Mouse (Mus musculus) heart, embryonic 16.5 days (tissue): Measurements from ENCODE around the gene Tspan10. TPM values are rescaled to one million over a fixed set of nuclear protein-coding genes. Genes with fewer than 3 reads are reported as not detected.

Experiments used
- ATAC-seq: fragments of 200-750 bp; cut with Nextera tagmentation; replicated peaks from 2 replicates; pipeline ENCODE4 v1.8.0; 2017; ENCODE audit warnings: moderate number of reproducible peaks; ENCODE audit not compliant: insufficient read depth, low FRiP score; ENCODE audit errors: extremely low read depth
- H3K27ac ChIP-seq: fragments of 300-500 bp; sonication (generic); 2 replicates; pipeline ENCODE4 v1.5.1; 2014; ENCODE audit warnings: mild to moderate bottlenecking, low read length, control low read depth, moderate library complexity
- H3K27me3 ChIP-seq: fragments of 300-500 bp; sonication (generic); 2 replicates; pipeline ENCODE4 v1.6.1; 2014; ENCODE audit warnings: low read length, mixed read lengths; ENCODE audit not compliant: control insufficient read depth, insufficient read depth
- H3K36me3 ChIP-seq: fragments of 300-500 bp; sonication (generic); 2 replicates; pipeline ENCODE4 v1.6.1; 2014; ENCODE audit not compliant: control insufficient read depth, insufficient read depth
- H3K4me1 ChIP-seq: fragments of 300-500 bp; sonication (generic); 2 replicates; pipeline ENCODE4 v1.6.1; 2014; ENCODE audit warnings: low read length, mixed read lengths; ENCODE audit not compliant: control insufficient read depth, insufficient read depth
- H3K4me2 ChIP-seq: fragments of 300-500 bp; sonication (generic); 2 replicates; pipeline ENCODE4 v1.6.1; 2014; ENCODE audit warnings: low read depth, mild to moderate bottlenecking, control low read depth, low read length
- H3K4me3 ChIP-seq: fragments of 300-500 bp; sonication (generic); 2 replicates; pipeline ENCODE4 v1.5.1; 2014; ENCODE audit warnings: mild to moderate bottlenecking, control low read depth, low read length
- H3K9ac ChIP-seq: fragments of 300-500 bp; sonication (generic); 2 replicates; pipeline ENCODE4 v1.6.1; 2014; ENCODE audit warnings: low read length, control low read depth
- H3K9me3 ChIP-seq: fragments of 300-500 bp; sonication (generic); replicated peaks from 2 replicates; pipeline ENCODE4 v1.6.1; 2016; ENCODE audit warnings: low read length; ENCODE audit not compliant: control insufficient read depth
- WGBS: fragments of 180-500 bp; shearing (Covaris S2); extraction: QIAGEN DNeasy Blood & Tissue Kit; methylation state at CpG from one replicate; pipeline ENCODE4 v1.1.7; 2014; 5-methylcytosine and 5-hydroxymethylcytosine counted together
- polyA plus RNA-seq: library from polyadenylated mRNA; unstranded; fragments of >200 nt; fragmentation: Nextera tagmentation; extraction: Ambion mirVana; gene quantifications from 2 replicates; pipeline ENCODE4 v1.2.1, GENCODE M21; 2015

Tspan10 gene
- polyA plus RNA-seq, 1 experiment from 2014 or later = not detected

DNA sequence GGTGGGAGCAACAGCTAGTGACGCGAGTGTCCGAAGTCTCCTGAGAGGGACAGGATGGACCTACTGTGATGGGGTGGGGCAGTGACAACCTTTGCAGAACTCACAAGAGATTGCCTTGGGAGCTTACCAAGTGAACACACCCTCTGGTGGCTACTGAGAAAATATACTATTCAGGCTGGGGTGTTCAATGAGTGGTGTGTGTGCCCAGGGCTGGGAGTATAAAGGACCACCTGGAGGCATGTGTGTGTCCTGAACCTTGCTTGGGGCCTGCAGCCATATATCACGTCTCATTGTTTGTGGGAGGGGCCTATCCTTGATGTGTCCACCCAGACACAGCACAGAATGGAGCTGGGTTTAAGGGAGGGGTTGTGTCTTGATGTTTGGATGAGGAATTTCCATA is 46.1 kb downstream of the Tspan10 start:
- 73% methylated on average over 4 of the region's 4 CpGs for WGBS
- no peak overlapping the region for H3K4me2 ChIP-seq
- H3K9me3 ChIP-seq = no peaks in the 10 kb centered on the region
- no peak overlapping the region for H3K4me3 ChIP-seq
- H3K27ac ChIP-seq = no peak overlapping the region
- H3K36me3 ChIP-seq = peaks cover 30% of the 10 kb centered on the region
- no peak for ATAC-seq
- no peak overlapping the region for H3K9ac ChIP-seq
- H3K27me3 ChIP-seq = no peaks in the 10 kb centered on the region
- H3K4me1 ChIP-seq = peaks cover 38% of the 10 kb centered on the region

DNA sequence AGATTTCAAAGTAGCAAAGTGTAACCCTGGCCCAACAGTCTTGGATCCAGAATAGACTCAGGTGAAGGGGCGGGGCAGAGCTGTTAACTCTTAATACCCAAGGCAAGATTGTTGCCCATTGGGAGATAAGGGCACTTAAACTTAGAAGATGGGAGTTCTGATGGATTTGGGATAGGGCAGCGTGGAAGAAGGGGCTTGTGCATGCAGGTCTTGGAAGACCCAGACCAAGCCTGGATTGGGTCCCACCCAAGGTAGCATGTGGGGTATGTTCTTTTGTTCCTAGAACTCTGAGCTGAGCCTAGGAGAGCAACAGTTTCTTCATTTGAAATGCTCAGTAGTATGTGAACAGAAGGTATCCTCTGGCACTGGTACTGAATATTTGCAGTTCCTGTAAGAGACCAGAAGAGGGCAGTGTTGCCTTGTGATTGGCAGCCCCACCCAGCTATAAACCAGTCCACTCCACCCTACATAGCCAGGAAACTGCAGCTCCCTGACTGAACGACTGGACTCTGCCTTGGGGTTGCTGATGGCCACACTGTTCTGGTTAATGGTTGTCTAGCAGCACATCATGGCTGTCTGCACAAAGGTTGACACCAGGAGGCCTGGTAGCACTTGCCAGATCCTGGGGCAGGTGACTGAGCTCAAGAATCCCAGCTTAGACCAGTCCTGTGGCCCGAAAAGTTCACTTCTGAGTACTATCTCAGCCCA is 46.8 kb downstream of the Tspan10 start:
- no peak overlapping the region for H3K9ac ChIP-seq
- no peaks in the 10 kb centered on the region for H3K9me3 ChIP-seq
- peaks cover 30% of the 10 kb centered on the region for H3K36me3 ChIP-seq
- ATAC-seq = no peak; the same call in 1 of the 2 replicates
- H3K4me3 ChIP-seq = no peak overlapping the region
- peak overlapping the region; percentile 39; the same call in 1 of the 2 replicates for H3K27ac ChIP-seq
- no peaks in the 10 kb centered on the region for H3K27me3 ChIP-seq
- WGBS = 64% methylated on average over 4 of the region's 4 CpGs
- H3K4me2 ChIP-seq = no peak overlapping the region
- H3K4me1 ChIP-seq = peaks cover 33% of the 10 kb centered on the region

DNA sequence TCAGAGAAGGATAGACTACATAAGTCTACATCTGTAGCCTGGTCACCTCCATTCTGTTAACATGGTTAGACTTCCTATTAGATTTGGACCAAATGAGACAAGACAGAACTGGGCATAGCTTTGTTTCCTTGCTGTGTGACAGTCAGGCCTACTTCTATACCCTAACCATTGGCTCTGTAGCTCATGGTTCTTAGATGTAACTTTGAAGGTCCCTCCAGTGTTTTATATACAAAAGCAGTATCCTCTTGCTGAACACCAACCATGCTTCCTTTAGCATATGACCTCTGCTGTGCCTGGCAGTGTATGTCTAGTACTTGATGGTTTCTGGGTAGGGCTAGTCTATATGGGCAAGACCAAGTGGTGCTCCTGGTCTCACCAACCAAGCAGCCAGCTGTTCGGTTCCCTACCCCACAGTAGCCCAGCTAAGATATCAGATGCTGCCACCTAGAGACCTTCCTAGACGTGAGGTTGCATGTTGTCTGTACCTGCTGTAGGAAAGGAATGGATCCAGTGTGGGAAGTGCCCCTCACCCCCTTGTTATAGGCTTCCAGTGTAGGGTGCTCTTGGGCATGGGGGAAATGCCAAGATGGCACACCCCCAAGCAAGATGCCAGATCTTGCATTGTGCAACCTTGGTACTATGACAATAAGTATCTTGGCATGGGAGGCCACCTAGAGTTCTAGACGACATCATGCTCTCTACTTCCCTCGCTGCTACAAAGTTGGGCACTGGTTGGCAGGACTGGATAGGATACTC is 48.0 kb downstream of the Tspan10 start:
- no peak overlapping the region for H3K4me3 ChIP-seq
- peaks cover 36% of the 10 kb centered on the region for H3K36me3 ChIP-seq
- peak overlapping the region; percentile 83; the same call in 1 of the 2 replicates for H3K9ac ChIP-seq

DNA sequence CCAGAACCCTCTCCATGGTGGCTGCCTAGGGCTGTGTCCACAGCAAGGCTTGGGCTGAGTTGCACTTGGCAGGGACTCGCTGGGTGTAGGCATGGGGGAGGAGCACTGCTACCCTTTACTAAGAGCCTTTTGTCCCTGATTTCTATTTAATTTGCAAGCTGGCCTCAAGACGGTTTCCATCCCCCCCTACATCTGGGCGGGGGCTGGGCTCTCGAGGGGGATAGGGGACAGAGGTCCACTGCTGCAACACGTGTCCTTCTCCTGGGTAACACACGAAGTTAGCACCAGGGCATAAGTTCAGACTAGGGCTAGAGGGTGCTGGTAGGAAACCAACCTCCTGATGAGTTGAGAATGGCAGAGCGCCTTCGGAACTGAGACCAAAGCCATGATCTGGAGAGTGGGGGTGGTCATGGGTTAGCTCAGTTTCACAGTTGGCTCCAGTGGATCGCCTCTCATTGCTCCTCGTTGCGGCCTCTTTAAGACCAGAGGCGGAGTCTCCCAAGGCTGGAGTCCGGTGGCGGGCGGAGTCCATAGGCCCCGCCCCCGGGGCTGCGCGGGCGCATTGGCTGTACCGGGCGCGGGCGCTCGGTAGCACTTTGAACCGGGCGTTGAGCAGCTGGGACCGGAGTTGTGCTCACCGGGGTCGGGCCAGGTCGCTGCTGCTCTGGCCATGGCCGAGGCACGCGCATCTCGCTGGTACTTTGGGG is 49.0 kb downstream of the Tspan10 start, which contains the start of gene Slc25a10:
Gene Slc25a10 (plus strand): TSS at position 524 of the 707 bp plus-strand sequence.
- ATAC-seq = peak; percentile 84
- Histone ChIP-seq H3K9ac (peak within 1 kb of the TSS; percentile 83), H3K27ac (peak within 1 kb of the TSS; percentile 82), H3K27me3 (no peaks in the 10 kb centered on the region), H3K4me2 (peak within 1 kb of the TSS; percentile 89), H3K9me3 (no peaks in the 10 kb centered on the region), H3K4me3 (peak within 1 kb of the TSS; percentile 83), H3K36me3 (peaks cover 34% of the 10 kb centered on the region), H3K4me1 (peaks cover 24% of the 10 kb centered on the region)
- under 1% methylated on average over 35 of the region's 35 CpGs for WGBS

More for the DNA sequence above, 48.0 kb downstream of the Tspan10 start:
- ATAC-seq = no peak
- H3K27me3 ChIP-seq = no peaks in the 10 kb centered on the region
- H3K4me2 ChIP-seq = no peak overlapping the region; the same call in 1 of the 2 replicates
- H3K27ac ChIP-seq = no peak overlapping the region
- 19% methylated on average over 4 of the region's 4 CpGs for WGBS
- H3K4me1 ChIP-seq = peaks cover 30% of the 10 kb centered on the region
- H3K9me3 ChIP-seq = no peaks in the 10 kb centered on the region

DNA sequence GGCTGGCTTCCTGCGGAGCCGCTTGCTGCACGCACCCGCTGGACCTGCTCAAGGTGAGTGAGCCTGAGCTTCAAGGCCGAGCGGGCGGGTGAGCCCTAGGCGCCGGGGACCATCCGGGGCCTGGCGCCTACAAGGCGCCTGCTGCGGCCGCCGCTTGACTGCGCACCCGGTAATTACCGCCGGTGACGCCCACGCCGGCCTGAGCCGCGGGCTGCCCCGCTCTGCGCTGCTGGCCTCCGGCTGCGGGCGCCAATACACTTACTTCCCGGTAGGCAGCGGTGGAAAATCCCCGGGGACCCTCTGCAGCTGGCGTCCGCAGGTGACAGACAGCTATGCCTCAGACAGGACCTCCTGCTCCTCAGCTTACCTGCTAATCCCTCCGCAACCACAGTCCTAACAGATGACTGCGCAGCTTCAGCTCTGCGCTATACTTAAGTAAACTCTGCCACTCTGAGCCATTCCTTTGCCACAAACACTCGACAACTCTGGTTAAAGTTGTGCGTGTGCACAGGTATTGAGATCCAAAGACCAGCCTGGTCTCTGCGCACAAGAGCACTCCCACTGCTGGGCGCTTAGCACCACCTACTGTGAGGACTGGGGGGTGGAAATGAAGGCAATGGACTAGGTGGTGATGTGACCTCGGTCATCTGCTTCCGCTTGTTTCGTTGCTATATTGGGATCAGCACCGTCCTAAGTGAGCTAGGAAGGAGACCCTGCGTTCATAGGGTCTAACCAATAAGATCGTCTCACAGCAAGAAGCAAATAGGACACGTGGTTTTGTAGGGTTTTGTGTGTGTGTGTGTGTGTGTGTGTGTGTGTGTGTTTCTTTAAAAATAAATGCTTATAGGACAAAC is 49.8 kb downstream of the Tspan10 start:
- ATAC-seq = peak; percentile 50
- Histone ChIP-seq H3K4me1 (peaks cover 24% of the 10 kb centered on the region), H3K36me3 (peaks cover 29% of the 10 kb centered on the region), H3K27ac (peak overlapping the region; percentile 82), H3K27me3 (no peaks in the 10 kb centered on the region), H3K4me3 (peak overlapping the region; percentile 83), H3K9me3 (no peaks in the 10 kb centered on the region), H3K9ac (peak overlapping the region; percentile 83), H3K4me2 (peak overlapping the region; percentile 89)
- WGBS = under 1% methylated on average over 48 of the region's 48 CpGs

DNA sequence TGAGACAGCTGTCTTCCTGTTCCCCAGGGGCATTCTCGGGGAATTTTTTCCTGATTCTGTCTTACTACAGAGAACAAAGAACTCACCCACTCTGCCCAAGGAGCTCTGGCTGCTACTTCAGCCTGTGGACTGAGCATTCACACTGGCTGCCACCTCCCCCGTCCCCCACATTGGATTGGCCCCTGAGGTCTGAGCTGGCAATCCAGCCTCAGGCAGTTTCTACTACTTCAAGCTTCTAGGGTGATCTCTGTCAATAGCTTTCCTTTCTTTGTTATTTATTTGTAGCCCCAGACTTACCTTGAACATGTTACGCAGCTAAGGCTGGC is 50.4 kb downstream of the Tspan10 start:
- Histone ChIP-seq H3K4me3 (peak overlapping the region; percentile 83), H3K4me2 (peak overlapping the region; percentile 89), H3K9ac (peak overlapping the region; percentile 83), H3K4me1 (peaks cover 24% of the 10 kb centered on the region), H3K27ac (peak overlapping the region; percentile 82), H3K9me3 (no peaks in the 10 kb centered on the region), H3K27me3 (no peaks in the 10 kb centered on the region), H3K36me3 (peaks cover 27% of the 10 kb centered on the region)
- WGBS = 29% methylated on average over 3 of the region's 3 CpGs
- no peak for ATAC-seq

DNA sequence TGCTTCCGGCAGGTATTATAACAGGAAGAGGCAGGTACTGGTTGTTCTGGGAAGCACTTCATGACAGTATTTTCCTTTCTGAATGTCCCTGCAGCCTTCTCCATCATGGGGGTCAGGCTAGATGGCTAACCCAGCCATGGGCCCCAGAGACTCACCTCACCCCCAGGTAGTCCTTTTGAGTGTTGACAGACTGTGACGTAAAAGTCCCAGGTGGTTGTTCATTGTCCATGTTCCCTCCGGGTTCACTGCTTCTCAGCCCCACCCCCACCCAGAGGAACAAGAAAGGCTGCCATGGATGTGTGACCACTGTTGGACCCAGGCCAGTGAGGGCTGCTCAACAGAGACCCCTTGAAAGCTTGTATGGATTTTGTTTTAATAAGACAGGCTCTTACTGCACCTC is 50.9 kb downstream of the Tspan10 start:
- Histone ChIP-seq H3K9me3 (no peaks in the 10 kb centered on the region), H3K27ac (peak overlapping the region; percentile 82; the same call in 1 of the 2 replicates), H3K9ac (peak overlapping the region; percentile 83), H3K27me3 (no peaks in the 10 kb centered on the region), H3K4me3 (peak overlapping the region; percentile 83), H3K36me3 (peaks cover 27% of the 10 kb centered on the region), H3K4me1 (peaks cover 24% of the 10 kb centered on the region), H3K4me2 (peak overlapping the region; percentile 89)
- 59% methylated on average over 3 of the region's 3 CpGs for WGBS
- ATAC-seq = no peak

DNA sequence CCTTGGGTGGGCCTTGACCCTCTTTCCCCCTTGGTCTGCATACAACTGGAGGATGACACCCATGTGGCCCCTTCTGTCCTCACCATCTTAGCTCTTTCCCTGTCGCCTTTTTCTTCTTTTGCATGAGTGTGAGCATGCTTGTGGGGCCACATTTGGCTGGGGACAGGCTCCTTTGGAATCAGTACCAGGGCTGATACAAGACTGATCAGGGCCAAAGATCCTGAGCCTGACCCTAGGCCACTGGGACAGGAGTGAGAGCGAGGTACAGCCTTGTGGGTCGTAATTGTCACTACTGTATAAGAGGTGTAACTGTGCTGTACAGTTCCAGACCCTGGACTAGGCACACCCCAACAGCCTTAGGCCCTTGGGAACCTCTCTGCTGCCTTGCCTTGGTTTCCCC is 51.5 kb downstream of the Tspan10 start:
- H3K27ac ChIP-seq = no peak overlapping the region
- H3K9me3 ChIP-seq = no peaks in the 10 kb centered on the region
- no peak for ATAC-seq
- no peak overlapping the region for H3K9ac ChIP-seq
- H3K27me3 ChIP-seq = no peaks in the 10 kb centered on the region
- peaks cover 24% of the 10 kb centered on the region for H3K4me1 ChIP-seq
- H3K4me2 ChIP-seq = no peak overlapping the region
- peaks cover 25% of the 10 kb centered on the region for H3K36me3 ChIP-seq
- 79% methylated on average over 3 of the region's 3 CpGs for WGBS
- no peak overlapping the region for H3K4me3 ChIP-seq
